Mouse (Mus musculus) left cerebral cortex, postnatal 25 days (tissue): Measurements from ENCODE around the gene Rgma. TPM values are rescaled to one million over a fixed set of nuclear protein-coding genes. Genes with fewer than 3 reads are reported as not detected.

Experiments
- DNase-seq, 2 experiments: peaks; one replicate each; pipeline ENCODE4 v3.0.0; 2022; ENCODE audit warnings: low spot score in 2 of 2, mixed read lengths in 1 of 2
- intact Hi-C: fragments of 180-260 bp; cut with DNase I; formaldehyde crosslinking; loops from one replicate; pipeline ENCODE4 v1.15.1; 2025
- total RNA-seq, 2 experiments: library from RNA; stranded (reverse); gene quantifications; 2 replicates each; pipeline ENCODE4 v1.2.3; 2021

Rgma gene
- total RNA-seq = 10 to 100 TPM; 62.3 to 66.1 TPM

DNA sequence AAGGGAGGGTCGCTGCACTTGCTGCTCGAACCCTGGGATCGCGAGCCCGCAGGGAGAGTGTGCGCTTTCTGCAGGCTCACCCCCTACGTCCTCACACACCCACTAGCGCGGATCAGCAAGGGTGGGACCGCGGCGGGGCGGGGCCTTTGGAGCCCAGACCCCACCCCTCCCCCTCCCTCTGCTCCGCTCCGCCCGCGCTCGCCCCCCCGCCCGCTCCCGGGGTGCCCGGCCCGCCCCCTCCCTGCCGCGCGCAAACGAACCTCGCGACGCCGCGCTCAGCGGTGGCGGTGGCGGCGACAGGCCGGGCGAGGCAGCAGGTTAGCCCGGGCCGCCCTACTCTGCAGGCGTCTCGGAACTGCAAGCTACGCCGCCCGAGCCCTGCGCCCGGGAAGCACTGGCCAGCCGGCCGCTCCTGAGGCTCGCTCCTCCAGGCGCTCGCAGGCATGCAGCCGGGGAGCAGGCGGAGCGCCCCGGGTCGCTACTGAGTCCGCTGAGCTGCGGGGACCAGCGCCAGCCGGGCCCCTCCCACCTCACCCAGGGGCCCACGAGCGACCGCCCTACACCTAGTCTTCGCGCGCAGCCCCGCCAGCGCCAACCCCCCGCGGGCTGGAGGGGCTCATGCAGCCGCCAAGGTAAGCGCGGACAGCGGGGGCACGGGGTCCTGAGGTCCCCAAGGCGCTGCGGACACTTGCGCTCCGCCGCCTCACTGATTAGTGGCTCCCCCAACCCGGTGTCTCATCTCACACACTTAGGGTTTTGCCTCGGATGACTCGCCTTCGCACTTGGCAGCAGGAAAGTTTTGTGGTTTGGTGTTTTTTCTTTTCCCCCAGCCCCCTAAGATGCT lies at the start of gene Rgma:
Gene Rgma, plus strand, starts transcription at position 253 of the 844 bp plus-strand sequence.
- peak; percentile 51 to 65 for DNase-seq
- intact Hi-C loops = loop anchor here (2.0 to 10.0 kb wide), 5 partner anchors 45 to 341 kb away; no protein-coding TSS in a partner anchor

DNA sequence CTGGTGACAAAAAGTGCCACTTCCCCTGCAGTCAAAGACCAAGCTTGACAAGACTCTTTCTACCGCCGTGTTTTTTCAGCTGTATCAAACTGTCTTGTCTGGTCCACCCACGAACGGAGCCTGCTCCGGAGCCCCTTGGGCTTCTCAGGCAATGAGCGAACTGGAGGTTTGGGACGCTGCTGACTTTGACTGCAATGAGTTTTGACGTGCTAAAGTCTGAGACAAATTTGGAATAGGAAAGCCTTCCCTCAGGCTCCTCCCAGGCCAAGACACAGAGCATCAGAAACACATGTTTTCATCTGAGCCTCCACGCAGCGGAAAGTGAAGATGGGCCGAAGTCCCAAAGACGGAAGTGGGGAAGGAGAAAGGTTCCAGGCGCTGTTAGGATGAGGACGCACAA lies 49.1 kb upstream of the Rgma start:
- DNase-seq = no peak
- intact Hi-C loops = loop anchor here (10.0 kb wide), 1 partner anchor 91 kb away; no protein-coding TSS in a partner anchor

DNA sequence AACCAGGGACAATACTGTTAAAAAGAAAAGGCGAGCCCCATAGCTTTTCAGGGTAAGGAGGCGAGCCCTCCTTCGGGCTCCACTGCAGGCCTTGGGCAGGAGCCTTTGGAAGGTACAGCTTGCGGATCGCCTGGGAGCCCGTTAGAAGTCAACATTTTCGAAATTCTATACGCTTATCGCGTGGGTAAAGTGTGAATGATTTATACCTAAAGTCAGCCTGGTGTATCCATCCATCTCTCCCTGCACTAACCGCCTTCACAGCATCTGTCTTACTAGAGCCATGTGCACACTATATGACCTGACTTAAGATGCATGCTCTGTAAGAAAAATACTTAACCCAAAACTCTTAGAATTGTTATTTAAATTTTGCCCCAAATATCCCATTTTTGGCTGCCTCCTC lies 48.6 kb upstream of the Rgma start:
- peak in 1 of 2 experiments; percentile 78 for DNase-seq
- intact Hi-C loops = loop anchor here (10.0 kb wide), 1 partner anchor 92 kb away; no protein-coding TSS in a partner anchor

DNA sequence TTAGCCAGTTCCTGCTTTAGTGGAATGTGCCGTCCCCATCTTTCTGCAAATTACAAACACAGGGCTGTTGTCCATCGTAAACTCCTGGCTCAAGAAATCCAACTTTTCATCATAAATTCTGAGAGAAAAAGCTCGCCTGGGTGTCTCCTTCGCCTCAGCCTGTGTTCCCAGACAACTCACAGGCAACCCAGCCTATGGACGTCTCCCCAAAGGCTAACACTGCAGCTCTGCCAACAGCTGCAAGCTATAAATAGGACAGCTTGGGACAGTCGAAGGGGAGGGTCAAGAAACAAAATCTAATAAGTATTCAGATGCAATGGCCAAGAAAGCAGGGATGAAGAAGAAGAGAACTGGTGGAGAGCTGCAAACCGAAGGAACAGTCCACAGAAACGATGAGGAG lies 48.1 kb upstream of the Rgma start:
- intact Hi-C loops = loop anchor here (10.0 kb wide), 1 partner anchor 92 kb away; no protein-coding TSS in a partner anchor

DNA sequence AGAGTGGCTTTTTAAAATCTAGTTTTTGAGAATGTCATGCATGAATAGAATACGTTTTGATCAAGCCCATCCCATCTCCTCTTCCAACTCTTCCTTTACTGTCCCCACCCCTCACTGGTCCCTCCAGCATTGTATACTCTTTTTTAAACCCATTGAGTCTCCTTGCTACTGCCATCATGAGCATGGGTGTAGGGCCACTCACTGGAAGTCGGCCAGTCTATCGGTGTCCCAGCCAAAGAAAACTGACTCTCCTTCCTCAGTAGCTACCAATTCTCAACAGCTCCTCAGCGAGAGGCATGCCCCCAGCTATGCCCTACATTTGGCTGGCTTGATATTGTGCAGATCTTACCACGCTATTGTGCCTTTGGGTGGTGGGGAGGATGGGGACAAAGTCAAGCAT lies 47.7 kb upstream of the Rgma start:
- DNase-seq = no peak
- intact Hi-C loops = loop anchor here (10.0 kb wide), 1 partner anchor 93 kb away; no protein-coding TSS in a partner anchor

More for the DNA sequence above, 48.1 kb upstream of the Rgma start:
- no peak for DNase-seq

DNA sequence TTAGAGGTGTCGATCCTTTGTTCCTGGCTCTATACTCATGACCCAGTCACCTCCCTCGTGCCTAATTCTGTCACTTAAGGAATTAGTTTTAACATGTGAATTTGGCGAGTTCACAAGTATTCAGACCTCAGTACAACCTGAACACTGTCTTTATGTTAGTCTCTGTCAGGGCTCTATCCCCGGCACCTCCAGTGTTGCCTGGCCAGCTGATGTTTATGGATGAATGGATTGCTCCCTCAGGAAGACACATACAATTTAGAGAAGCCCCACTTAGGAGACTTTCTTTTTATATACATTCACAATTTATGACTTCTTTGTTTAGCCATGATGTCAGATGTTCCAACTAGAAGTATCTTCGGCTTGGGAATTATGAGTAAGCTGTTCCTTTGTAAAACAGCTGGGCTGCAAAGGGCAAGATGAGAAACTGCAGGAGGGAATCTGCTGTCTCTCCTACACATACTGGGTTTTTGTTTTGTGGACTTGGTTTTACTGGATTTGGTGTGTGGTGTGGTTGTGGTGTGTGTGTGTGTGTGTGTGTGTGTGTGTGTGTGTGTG lies 46.6 kb upstream of the Rgma start:
- intact Hi-C loops = loop anchor here (10.0 kb wide), 1 partner anchor 94 kb away; no protein-coding TSS in a partner anchor
- no peak for DNase-seq

DNA sequence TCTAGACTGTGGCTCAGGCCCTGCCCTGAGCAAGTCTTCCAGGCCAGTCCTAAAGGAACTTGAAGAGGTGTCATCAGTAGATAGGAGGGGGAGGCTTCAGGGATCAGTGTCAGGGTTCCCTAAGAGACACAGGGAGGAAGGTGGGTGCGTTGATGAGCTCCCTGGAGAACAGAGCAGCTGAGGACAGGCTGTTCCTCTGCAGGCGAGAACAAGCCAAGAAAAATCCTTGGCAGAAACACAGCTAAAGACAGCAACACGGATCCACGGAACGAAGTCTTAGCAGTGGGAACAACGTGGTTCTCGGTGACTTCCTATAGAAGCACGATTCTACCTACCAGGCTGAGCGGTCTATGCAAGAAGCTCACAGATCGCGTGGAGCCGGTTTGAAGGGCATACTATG lies 44.6 kb upstream of the Rgma start:
- peak; percentile 65 to 90 for DNase-seq
- intact Hi-C loops = loop anchor here (2.0 to 5.0 kb wide), 3 partner anchors 44 to 738 kb away; partner anchors contain the start of gene Rgma

DNA sequence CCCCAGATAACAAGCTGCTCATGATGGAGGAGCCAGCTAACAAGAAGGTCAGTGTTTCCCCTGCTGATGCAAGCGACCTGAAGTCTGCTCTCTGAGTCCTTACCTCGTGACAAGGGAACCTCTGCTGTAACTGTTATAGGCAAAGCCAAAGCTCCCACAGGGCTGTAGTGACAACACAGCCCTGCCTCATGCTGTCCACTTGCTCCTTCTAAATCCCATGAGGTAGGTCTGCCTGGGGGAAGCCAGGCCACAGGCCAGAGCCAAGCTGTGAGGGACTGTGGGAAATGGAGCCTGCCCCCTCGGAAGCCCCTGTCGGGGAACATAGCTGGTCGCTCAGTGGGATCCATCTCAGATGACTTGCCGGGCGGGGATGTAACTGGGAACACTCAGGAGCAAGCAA lies 43.7 kb upstream of the Rgma start:
- DNase-seq = no peak
- intact Hi-C loops = loop anchor here (2.0 to 5.0 kb wide), 3 partner anchors 43 to 739 kb away; partner anchors contain the start of gene Rgma

DNA sequence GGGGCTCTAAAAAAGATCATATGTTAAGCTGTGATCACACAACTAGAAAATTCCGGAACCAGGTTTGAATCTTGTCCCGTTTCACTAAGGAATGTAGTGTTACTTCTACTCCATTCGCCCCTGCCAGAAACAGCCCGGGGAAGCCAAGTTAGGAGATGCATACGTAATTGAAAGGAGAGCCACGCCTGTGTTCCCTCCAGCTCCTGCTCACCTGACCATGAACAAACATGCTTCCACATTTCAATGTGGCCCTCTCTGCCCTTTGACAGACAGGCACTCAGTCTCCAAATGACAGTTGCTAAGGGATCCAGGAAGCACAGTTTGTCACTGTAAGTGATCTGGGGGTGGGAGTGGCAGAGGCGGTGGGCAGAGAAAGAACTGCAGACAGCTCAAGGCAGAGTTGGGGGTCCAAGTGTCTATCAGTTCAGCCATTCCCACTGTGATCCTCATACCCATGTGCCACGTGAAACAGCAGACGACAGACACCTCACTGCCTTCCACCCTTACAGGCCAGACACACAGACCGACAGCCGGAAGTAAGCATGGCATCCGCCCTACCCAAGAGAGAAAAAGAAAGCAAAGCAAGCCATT lies 41.8 kb upstream of the Rgma start:
- DNase-seq = no peak
- intact Hi-C loops = loop anchor here (5.0 kb wide), 2 partner anchors 131 to 741 kb away; no protein-coding TSS in a partner anchor

DNA sequence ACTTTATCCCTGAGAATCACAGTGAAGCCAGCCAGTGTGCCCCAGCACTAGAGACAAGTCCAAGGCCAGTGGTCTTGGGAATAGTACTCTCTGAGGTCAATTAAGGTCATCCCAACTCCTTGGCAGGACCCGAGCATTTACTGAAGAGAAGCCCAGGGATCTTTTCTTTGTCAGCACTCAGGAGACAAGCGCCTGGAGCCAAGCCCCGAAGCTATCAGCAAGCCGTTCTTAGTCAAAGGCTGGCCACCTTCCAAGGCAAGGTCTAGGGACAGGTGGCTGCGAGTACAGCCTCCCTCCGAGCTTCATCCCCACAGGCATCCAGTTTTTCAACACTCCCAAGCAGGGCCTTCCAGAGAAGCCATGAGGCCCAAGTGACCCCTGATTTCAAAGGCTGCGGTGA lies 40.4 kb upstream of the Rgma start:
- no peak for DNase-seq
- intact Hi-C loops = loop anchor here (5.0 kb wide), 2 partner anchors 133 to 743 kb away; no protein-coding TSS in a partner anchor

DNA sequence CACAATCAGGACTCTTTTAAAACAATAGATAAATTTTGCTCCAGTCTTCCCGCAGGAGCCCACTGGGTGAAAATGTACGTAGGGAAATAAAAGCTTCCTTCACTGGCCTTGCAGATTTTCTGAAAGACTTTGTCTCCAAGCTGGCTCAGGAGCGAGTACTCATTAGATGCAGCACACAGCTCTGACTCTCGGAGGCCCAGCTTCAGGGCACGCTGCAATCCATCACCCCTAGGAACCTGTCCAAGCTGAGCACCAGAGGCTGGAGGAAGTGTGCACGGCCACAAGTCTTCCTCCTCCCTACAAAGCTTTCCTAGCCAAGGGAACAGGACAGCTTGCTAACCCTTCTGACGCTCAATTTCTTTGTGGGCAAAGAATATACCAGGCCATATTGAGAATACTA lies 38.9 kb upstream of the Rgma start:
- no peak for DNase-seq
- intact Hi-C loops = no loop called here

DNA sequence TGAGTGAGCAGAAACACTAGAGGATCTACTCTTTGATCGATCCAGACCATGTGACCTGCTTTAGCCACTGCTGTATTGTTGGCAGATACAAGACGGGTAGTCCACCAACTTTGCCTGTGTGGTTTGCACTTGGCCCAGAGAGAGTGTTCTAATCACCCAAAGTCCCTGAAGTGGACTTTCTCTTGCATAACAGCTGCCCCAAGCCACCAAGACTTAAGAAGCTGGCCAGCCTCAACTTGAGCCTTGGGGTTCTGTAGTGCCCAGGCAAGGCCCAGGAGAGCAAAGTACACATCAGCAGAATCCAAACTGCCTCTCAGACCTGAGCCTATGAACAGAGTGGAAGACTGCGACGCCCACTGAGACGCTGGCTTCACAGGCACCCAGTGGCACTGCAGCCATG lies 37.0 kb upstream of the Rgma start:
- intact Hi-C loops = no loop called here

DNA sequence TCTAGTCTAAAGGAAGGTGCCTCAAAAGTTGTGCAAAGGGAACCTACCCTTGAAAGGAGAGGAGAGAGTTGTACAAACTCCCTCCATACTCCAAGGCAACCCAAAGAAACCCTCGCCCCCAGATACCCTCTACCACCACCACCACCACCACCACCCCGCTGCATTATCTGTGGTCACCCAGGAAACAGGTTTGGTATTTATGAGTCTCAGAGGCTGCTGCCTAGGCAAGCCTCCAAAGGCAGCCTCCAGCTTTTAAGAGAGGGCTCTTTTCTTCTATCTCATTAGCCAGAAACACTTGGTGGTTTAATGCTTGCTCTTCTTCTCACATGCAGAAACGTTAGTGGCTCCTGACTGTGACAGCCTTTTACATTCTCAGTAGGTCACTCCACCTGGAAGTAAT lies 31.5 kb upstream of the Rgma start:
- DNase-seq = no peak
- intact Hi-C loops = no loop called here

More for the DNA sequence above, 37.0 kb upstream of the Rgma start:
- DNase-seq = no peak

DNA sequence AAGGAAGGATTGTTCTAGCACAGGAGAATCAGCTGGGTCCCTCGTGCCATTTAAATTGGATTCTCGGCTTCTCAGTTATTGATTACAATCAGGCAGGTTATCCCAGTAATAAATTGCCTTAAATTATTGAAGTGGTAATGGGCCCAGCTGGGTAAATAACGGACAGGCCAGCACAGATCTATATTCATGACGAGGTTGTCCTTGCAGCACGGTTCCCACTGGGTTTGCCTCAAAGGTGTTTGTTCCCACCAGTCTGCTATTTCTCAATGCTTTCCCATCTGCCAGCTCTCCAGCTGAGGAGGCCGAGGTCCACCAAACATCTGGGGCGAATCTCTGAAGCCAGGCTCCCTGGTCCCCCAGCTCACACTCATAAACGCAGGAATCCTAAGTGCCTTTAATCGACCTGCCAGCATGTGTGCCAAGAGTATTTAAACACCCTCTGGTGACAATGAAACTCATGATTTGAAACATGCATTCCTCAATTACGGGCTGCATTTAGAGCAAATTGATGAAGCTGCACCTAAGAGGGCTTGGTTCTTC lies 26.7 kb upstream of the Rgma start:
- no peak for DNase-seq
- intact Hi-C loops = no loop called here

DNA sequence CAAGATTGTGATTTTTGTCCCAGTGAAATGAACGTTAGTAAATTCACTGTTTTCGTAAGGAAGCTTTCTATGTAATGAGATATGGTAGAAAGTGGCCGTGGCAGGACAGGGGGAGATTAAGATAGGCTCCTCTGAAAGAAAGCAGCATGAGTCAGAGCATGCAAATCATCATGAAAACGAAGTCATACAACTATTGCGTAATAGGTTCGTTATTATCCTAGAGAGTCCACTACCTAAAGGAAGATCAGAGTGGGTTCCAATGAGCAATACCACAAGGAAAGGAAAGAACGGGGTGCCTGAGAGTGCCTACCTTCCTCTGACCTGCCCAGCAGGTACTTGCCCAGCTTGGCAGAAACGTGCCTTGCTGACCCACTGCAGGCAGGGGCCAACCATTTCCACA lies 26.2 kb upstream of the Rgma start:
- intact Hi-C loops = no loop called here
- DNase-seq = no peak

DNA sequence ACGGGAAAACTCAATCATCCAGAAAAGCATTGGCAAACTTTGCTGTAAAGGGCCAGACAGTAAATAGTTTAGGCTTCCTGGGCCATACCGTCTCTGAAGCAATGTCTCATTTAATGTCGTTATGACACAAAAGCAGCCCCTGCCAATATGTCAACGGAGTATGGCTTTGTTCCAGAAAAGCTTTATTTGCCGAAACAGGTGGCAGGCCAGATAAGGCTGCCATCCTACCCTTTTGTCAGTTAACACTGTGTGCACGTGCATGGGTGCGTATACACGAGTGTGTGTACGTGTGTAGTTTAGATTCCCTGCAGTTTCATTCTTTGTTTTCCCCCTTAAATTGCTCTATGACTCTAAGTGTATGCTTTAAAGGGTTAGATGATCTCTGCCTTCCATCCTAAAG lies 20.1 kb upstream of the Rgma start:
- intact Hi-C loops = no loop called here
- DNase-seq = no peak

DNA sequence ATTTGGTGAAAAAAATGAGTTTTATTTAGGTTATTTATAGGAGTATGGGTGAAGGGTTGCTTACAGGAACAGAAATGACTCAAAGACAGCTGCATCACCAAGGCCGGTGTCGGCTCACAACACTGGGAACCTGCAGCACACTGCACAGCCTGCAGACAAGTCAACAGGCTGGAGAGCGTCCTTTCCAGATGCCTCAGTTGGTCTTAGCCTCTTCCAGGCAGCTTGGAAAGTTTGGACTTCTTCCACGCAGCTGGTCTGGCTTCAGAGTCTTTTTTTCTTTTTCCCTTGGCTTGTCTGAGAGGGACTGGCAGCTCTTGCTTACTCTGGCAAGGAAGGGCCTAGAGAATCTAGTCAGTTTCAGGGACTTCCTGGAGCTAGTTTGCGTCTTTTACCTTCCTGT lies 18.4 kb upstream of the Rgma start:
- intact Hi-C loops = no loop called here
- no peak for DNase-seq

DNA sequence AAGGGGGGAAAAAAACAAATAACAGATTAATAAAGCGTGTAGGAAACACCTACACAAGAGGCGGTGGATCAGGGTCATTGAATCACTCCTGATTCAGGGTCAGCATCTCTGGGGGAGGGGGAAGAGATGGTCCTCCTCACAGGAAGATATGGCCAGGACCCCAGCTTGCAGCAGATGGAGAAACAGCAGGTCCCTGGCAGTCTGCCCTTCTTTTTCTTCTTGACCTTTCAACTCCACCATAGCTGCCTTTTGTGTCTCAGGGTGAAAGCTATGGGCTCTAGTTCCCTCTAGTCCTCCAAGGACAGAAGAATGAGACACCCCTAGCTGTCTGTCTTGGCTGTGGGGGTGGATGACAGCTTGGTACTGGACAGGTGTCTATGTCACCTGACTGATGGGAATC lies 17.7 kb upstream of the Rgma start:
- intact Hi-C loops = no loop called here
- DNase-seq = no peak

DNA sequence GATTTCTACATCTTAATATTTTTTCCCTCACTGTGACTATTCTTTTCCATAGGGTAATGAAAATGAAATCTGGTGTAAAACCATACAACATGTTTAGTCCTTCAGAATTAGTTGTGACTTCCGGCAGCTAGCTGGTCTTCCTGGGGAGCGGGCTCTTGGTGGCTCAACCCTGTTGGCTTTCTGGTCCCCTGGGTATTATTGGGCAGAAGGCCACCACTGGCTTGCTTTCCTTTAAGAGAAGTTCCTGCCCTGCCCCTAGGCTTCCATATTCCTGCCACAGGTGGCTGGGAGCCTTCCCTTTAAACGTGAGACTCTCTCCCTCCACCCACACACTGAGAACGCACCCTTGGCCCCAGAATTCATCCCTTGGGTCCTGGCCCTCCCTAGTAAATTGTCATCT lies 9.8 kb upstream of the Rgma start:
- intact Hi-C loops = no loop called here
- no peak for DNase-seq

DNA sequence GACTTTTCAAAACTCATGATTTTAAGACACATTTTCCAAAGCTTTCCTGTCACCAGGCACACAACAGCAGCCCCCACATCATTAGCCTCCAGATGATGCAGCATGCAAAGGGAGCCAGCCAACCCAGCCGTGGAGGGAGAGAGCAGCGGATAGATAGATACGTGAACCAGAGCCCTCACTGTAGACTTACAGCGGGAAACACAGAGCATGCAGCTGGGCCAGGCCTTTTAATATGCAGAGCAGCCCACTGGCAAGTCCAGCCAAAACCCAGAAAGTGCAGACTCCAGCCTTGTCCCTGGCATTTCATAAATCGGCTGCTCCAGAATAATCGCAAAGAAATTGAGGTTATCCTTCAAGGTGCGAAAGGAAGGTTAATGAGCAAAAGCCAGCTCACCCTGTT lies 9.3 kb upstream of the Rgma start:
- intact Hi-C loops = no loop called here
- peak in 1 of 2 experiments; percentile 21 for DNase-seq
